Mouse (Mus musculus): ENCODE data around the gene Slamf6.

Slamf6 gene

DNA sequence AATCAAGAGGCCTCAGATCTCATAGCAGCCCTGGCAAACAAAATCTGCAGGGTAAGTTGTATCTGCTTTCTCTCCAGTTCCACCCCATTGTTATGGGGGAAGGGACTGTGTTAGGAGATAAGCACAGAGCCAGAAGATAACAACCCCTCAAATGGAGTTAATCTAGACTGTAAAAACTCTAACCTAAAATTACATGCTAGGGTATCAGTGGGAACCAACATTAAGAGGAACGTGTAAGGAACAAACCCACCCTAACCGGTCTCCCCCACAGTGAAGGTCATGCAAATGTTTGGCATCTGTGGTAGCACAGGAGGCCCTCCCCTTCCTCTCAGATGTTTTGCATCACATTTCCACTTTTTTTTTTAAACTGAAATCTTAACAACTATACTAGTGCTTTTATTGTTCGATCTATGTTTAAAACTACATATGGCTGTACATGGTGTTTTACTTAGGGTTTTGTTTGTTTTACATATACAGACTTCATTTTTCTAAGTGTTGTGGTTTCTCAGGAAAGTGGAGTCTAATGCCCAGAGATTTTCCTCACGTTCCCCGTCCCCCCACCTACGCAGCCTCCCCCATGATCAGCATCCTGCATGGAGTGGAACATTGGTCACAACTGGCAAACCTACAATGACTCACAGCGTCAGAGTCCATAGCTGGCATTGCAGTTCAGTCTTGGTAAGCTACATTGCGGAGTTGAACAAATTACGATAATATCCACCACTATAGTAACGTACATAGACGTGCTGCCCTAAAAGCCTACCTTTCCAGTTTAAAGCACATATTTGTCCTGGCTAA is 77.8 kb downstream of the Slamf6 start:
- no peak for DNase-seq (ENCODE audit: low spot score in 2 of 2)

DNA sequence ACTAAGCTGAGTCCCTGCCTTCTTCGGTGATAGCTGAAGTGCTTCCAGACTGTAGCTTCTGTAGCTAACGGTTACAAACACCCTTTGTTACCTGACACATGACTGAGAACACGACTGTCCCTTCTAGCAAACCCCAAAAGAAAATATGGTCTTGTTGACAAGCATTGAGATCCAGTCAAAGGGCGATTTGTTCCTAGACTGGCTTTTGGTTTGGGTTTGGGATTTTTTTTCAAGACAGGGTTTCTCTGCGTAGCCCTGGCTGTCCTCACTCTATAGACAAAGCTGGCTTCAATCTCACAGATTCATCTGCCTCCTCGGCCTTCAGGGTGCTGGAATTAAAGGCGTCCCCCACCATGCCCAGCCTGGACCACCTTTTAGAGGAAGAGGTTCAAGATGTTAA is 79.4 kb downstream of the Slamf6 start:
- DNase-seq (ENCODE audit: low spot score in 2 of 2) = no peak

DNA sequence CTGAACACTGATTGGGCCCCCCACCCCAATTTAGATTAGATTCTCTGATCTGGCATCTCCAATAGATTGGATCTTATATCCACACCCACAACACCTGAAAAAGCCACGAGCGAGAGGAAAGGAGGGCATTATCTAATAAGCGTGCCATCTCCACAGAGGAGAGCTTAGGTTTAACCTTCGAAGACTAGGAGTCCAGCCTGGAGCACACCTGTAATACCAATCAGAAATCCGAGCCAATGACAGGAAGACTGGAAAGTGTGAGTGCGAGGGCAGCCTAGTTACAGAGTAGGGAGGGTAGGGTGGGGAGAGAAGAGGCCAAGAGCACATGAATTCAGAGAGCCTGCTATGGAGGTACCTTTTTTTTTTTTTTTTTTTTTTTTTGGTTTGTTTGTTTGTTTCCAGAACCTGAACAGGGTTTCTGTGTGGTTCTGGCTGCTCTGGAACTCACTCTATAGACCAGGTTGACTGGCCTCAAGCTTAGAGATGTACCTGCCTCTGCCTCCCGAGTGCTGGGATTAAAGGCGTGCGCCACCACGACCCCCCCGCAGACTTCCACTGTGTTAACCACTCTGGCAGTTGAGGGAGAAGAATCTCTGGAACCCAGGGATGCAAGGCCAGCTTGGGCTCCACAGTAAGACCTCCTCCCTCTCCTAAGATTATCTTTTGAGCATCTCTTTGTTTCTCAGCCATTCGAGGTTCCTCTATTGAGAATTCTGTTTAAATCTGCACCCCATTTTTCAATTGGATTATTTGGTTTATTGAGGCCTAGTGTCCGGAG is 81.7 kb downstream of the Slamf6 start:
- no peak for DNase-seq (ENCODE audit: low spot score in 2 of 2)

DNA sequence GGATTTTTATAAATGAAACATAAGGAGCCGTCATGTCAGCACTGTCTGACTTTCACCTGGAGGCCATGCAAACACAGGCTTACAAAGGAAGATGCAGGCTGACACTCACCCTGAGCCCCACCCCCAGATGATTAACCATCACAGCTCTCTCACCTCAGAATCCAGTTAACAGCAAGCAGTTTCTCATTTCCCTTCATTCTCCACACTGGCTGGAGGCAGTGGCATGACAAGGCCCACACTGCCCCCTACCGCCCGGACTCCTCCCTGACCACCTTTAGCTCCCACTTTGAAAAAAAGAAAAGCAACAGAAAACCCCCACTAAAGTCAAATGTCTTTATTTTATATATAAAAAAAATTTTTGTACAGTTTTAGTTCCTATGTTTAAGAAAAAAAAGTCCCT is 83.3 kb downstream of the Slamf6 start:
- DNase-seq (ENCODE audit: low spot score in 2 of 2) = no peak

DNA sequence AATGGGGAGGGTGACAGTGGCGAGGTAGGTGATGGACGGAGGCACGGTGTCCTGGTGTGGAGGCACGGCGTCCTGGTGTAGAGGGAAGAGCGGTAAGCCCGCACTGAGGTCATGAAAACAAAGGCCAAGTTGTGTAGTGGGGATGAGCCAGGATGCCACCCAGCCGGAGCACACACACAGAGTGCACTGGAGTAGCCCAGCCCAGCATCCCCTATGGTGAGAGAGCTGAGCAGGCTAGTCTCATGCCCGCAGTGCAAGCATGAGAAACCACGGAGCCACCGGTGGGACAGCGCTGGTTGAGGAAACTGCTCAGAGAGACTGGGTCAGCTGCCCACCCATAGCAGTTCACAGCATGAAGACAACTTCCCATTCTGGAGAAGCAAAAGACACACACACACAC is 84.3 kb downstream of the Slamf6 start:
- no peak for DNase-seq (ENCODE audit: low spot score in 2 of 2)

Data from urinary bladder, postnatal 36 days (tissue).